Mouse (Mus musculus) heart, postnatal 14 days (tissue): ENCODE data around the gene Slc25a1. TPM values are rescaled to one million over a fixed set of nuclear protein-coding genes. Genes with fewer than 3 reads are reported as not detected.
"Not testable (repeated sequence)": the region's sequence is repeated elsewhere in the genome, so short reads cannot be mapped to it uniquely, and the experiment has no call there.

Source experiments
- DNase-seq, 2 experiments: peaks; one replicate each; pipeline ENCODE4 v3.0.0; 2021 to 2022
- intact Hi-C: fragments of 180-260 bp; cut with DNase I; formaldehyde crosslinking; loops from one replicate; pipeline ENCODE4 v1.15.1; 2025
- long read RNA-seq, 2 experiments: library from polyadenylated mRNA; stranded (forward); transcript quantifications; one replicate each; pipeline ENCODE4 v2.0.0; 2021
- total RNA-seq, 2 experiments: library from RNA; stranded (reverse); gene quantifications; 2 replicates each; pipeline ENCODE4 v1.2.3; 2021

Gene Slc25a1
- total RNA-seq = 1 to 10 TPM; 5.9 to 8.3 TPM
- long read RNA-seq, experiment 1, transcript Slc25a1-201 (9 exons, 1,666 nt) = major isoform, 6 of 9 reads
- long read RNA-seq, experiment 1, partial matches to known transcripts = 1 of 9 reads
- long read RNA-seq, experiment 1, other reads (novel, unspliced or antisense) = 2 of 9 reads
- long read RNA-seq, experiment 2, transcript Slc25a1-201 (9 exons, 1,666 nt) = major isoform, 17 of 18 reads
- long read RNA-seq, experiment 2, partial matches to known transcripts = 0 of 18 reads
- long read RNA-seq, experiment 2, other reads (novel, unspliced or antisense) = 1 of 18 reads

GRCm38 (mm10) chr16:17928087-17928580 is at the start of gene Slc25a1:
Gene Slc25a1 (minus strand): TSS chr16:17928219.
- intact Hi-C loops = loop anchor here (5.0 kb wide), 2 partner anchors 59 to 119 kb away; no protein-coding TSS in a partner anchor
- peak; percentile 74 to 75 for DNase-seq

GRCm38 (mm10) chr16:17971853-17972252 is 43.8 kb upstream of the Slc25a1 start:
- intact Hi-C loops = no loop called here
- no peak for DNase-seq

DNA sequence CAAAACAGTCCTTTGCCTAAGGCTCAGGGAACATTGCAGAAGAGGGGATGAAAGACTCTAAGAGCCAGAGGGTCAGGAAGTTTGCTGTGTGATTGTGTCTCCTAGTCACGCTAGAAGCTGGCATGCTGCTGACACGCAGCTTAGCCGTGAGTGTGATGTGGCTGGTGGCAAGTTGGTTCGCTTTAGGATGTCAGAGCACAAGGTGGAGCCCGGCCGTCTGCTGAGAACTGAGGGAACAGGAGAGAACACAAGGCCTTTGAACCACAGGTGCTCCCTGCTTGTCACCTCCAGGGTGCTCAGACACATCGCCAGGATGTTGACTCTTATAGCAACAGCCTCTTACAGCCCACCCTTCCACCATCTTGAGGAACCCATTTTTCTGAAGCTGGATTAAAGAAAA is 34.1 kb upstream of the Slc25a1 start:
- intact Hi-C loops = no loop called here

DNA sequence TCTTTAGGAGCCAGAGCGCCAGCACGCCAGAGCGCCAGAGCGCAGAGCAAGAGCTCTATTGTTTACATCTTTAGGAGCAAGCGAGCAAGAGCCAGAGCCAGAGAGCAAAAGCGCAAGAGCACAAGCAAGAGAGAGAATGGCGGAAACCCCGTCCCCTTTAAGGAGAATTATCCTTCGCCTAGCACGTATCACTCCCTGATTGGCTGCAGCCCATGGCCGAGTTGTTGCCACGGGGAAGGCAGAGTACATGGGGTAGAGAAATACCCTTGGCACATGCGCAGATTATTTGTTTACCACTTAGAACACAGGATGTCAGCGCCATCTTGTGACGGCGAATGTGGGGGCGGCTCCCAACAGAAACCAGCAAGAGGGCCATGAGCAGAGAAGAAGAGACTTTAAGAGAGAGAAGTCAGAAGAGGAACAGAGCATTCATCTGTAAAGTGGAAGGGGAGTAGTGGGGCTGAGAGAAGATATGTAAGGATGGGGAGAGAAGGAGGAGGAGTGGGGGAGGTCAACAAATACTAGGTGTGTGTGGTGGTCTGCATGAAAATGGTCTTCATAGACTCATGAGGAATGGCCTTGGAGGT is 28.1 kb upstream of the Slc25a1 start:
- DNase-seq, intact Hi-C loops: not testable (repeated sequence)

More for the DNA sequence above, 34.1 kb upstream of the Slc25a1 start:
- no peak for DNase-seq

DNA sequence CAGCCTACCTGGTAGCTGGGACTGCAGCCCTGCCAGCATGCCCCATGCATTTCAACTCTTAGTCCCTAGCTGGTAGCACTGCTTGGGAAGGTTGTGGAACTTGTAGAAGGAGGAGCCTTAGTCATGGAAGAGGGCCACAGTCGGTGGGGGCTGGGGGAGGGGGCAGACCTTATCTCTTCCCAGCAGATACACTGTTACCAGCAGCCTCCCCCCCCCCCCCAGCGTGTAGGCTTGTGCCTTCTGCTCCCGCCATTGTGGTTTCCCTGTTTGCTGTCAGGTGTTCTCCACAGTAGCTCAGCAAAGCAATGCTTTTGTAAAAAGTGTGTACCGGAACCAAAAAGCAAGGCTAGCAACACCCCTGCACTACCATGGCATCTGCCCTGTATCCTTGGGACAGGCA is 23.6 kb upstream of the Slc25a1 start:
- intact Hi-C loops = no loop called here
- no peak for DNase-seq

DNA sequence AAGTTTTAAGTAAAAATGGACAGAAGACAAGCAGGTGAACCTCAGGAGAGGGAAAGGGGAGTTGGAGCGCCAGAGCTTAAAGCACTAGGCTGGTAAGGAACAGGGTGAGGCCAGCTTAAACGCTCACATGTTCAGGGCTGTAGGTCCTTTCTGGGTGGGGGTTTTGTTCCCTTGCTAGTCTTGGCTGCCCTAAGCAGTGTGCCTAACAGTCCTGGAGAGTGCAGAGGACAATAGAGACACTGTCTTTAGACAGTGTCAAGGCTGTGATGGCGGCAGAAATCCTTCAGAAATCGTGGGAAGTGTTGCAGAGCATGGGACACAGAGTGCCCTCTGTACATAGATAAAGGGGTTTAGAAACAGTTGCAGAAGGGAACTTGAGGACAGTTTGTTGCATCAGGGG is 22.0 kb upstream of the Slc25a1 start:
- intact Hi-C loops = no loop called here
- no peak for DNase-seq

DNA sequence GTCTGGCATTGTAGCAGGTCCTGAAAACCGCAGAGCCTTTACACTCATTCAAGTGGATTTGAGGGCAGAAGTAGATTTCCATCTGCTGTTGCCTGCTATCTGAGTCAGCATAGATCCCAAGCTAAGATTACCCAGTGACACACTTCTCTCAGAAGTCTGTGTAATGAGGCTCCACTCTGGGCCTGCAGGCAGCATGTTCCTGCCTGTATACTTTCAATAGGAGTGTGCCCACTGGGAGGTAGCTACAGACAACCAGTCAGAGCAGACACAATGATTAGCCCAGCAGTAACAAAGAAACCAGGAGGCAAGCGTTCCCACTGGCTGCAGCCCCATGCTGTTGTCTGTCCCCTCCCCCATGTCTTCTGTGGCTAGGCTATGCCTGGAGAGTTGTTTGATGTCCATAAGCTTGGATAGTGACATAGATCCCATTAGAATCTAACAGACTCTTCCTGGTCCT is 21.4 kb upstream of the Slc25a1 start:
- intact Hi-C loops = no loop called here
- no peak for DNase-seq

- intact Hi-C loops = no loop called here
- no peak for DNase-seq
Measured at GRCm38 (mm10) chr16:17945081-17945831, 17.2 kb upstream of the Slc25a1 start.

DNA sequence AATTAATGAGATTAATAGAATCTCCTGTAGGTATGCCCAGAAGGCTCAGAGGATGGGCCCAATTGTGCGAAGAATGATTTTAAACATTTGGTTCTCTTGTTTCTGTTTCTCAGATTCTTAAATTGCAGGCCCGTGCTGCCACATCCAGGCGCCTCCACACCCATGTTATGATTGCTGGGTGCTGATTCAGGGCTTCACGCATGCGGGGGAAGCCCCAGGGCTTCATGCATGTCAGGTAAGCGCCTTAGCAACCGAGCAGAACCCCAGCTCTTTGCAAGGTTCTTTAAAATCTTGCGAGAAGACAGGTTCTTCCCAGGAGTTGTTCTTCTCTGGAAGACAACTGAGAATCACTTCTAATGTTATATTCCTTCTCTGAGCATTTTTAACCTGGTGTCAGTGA is 15.4 kb upstream of the Slc25a1 start:
- no peak for DNase-seq
- intact Hi-C loops = no loop called here

- intact Hi-C loops = loop anchor here (2.0 kb wide), 1 partner anchor 27 kb away; no protein-coding TSS in a partner anchor
- DNase-seq = no peak
Measured at GRCm38 (mm10) chr16:17939255-17939751, 11.3 kb upstream of the Slc25a1 start.

GRCm38 (mm10) chr16:17938821-17939220 is 10.8 kb upstream of the Slc25a1 start:
- DNase-seq = peak; percentile 58 to 71
- intact Hi-C loops = loop anchor here (1.0 to 2.0 kb wide), 2 partner anchors 26 to 81 kb away; no protein-coding TSS in a partner anchor

DNA sequence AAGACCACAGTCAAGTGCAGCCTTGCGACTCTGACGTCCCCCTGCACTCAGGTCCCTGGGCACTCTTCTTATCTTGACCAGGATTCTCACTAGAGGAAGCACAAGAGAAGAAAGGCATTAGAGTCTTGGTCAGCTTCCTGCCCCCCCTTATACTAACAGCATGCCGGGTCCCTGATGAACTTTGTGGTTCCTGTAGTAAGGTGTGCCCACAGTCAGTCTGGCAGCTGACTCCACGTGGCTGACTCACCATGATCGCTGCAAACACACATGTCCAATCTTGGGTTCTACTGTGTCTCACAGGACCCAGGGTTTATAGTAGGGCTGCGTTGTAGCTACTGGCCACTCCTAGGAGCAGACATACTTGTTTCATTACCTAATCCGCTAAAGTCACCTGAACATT is 10.2 kb upstream of the Slc25a1 start:
- intact Hi-C loops = loop anchor here (1.0 to 2.0 kb wide), 2 partner anchors 25 to 80 kb away; no protein-coding TSS in a partner anchor
- no peak for DNase-seq

- intact Hi-C loops = no loop called here
- no peak for DNase-seq
Measured at GRCm38 (mm10) chr16:17936776-17937175, 8.8 kb upstream of the Slc25a1 start.

GRCm38 (mm10) chr16:17934445-17934910 is 6.5 kb upstream of the Slc25a1 start:
- intact Hi-C loops = no loop called here
- DNase-seq = no peak

DNA sequence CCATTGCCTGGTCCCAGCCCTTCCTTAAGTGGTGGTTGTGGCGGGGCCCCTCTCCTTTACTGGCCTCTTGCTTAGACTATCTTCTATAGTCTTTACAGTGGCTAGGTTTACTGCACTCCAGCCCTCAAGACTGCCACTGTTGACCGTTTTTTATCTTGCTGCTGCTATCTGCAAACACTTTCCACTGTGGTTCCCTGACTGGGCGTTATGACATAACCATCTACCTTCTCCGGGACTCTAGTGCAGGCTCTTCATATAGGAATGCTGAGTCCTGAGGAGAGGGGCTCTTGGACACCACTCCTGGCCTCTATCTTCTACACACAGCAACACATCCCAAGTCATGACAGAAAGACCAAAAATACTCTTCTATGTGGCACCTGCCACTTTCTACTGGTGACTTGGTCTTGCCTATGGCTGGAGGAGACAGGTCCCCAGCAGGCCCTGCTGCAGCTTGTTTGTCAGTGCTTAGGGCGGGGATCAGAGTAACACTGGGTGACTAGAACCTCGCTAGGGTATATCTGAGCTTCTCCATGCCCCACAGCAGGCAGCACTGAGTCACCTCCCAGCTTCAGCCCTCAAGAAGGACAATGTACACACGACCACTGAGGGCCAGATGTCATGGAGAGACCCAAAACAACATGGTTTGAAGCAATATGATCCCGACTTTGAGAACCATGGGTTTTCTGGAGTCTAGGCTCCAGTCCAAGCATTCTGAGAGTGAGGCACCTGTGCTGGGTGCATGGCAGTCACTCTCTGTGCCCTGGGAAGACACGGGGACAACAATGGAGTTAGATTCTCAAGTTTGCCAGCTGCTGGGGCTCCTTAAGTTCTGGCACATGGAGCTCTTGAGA is 5.8 kb upstream of the Slc25a1 start:
- DNase-seq = no peak
- intact Hi-C loops = no loop called here

GRCm38 (mm10) chr16:17931906-17932460 is 4.0 kb upstream of the Slc25a1 start:
- intact Hi-C loops = no loop called here

GRCm38 (mm10) chr16:17929631-17930030 is 1.6 kb upstream of the Slc25a1 start:
- intact Hi-C loops = loop anchor here (5.0 kb wide), 2 partner anchors 58 to 118 kb away; no protein-coding TSS in a partner anchor
- DNase-seq = no peak

More at GRCm38 (mm10) chr16:17931906-17932460, 4.0 kb upstream of the Slc25a1 start:
- no peak for DNase-seq

- DNase-seq = no peak
- intact Hi-C loops = loop anchor here (5.0 kb wide), 2 partner anchors 58 to 118 kb away; no protein-coding TSS in a partner anchor
Measured at GRCm38 (mm10) chr16:17929211-17929610, 1.2 kb upstream of the Slc25a1 start.

DNA sequence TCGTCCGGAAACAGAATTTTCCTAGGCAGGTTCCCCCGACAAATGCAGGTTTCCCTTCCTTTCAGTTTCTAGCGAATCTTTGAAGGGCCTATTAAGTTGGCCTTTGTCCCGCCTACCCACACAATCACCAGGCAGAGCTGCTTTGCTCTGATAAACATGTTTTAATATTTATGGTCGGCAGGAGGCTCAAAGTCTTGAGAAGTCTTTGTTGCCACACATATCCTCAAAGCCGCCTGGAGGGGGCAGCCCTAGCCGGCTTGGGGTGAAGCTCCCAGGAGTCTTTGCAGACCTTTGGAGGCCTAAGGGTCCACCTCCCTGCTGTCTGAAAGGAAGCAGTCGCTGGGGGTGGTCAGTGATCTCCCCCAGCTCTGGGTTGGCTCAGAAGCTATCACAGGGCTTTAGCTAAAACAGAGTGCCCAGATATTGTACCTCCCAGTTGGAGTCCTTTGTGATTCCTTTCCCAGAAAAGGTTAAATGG is 647 bp upstream of the Slc25a1 start:
- DNase-seq = peak; percentile 58 to 76
- intact Hi-C loops = loop anchor here (5.0 kb wide), 2 partner anchors 59 to 119 kb away; no protein-coding TSS in a partner anchor
